In genomic region chrX:155318005-155318404, GRCm38 (mm10) we compare ENCODE assay signal across 9 mouse cellular contexts. TPM values are rescaled to one million over a fixed set of nuclear protein-coding genes. Genes with fewer than 3 reads are reported as not detected.
DNase-seq lines count a peak whose midpoint lies in the region; ATAC-seq lines count a peak whose summit lies in the region.
"Had no signal": no experiment of that assay in that cellular context is flagged by ENCODE, and none has a peak within 500 bp of the region (broad histone marks: within the 10 kb centered on the region; RNA-seq: fewer than 3 reads in every experiment).

No protein-coding gene starts in this region.

- no peaks in the 10 kb centered on the region for H3K27me3 ChIP-seq in heart, embryonic 11.5 days (ENCODE audit: control insufficient read depth, insufficient read depth, low read length)
- H3K27me3 ChIP-seq in midbrain, embryonic 14.5 days (ENCODE audit: control insufficient read depth, insufficient read depth, low read length): no peaks in the 10 kb centered on the region
- H3K27me3 ChIP-seq: liver, embryonic 15.5 days had no signal

- no peaks in the 10 kb centered on the region for H3K36me3 ChIP-seq in heart, embryonic 11.5 days (ENCODE audit: control insufficient read depth, insufficient read depth, low read length)
- H3K36me3 ChIP-seq in midbrain, embryonic 14.5 days (ENCODE audit: control insufficient read depth, insufficient read depth, low read length): no peaks in the 10 kb centered on the region
- H3K36me3 ChIP-seq: liver, embryonic 15.5 days had no signal

- H3K4me3 ChIP-seq in heart, embryonic 11.5 days (ENCODE audit: low read depth, low read length): no peak overlapping the region
- H3K4me3 ChIP-seq in midbrain, embryonic 14.5 days (replicated peaks; ENCODE audit: low read depth, low read length): no peak overlapping the region
- H3K4me3 ChIP-seq: liver, embryonic 15.5 days had no signal

- peak; percentile 26 to 56 for DNase-seq in heart, postnatal 10 days
- peak; percentile 55 for DNase-seq in 416B (ENCODE audit: low read depth)
- peak; percentile 50 for DNase-seq in MEL-GATA-1-ER (ENCODE audit: extremely low read depth, low read depth)
- peak; percentile 76 for DNase-seq in embryo, embryonic 10 days (ENCODE audit: low spot score)
- peak; percentile 76 for DNase-seq in midbrain, embryonic 14.5 days
- DNase-seq in urinary bladder, postnatal 25 days (ENCODE audit: low spot score): no peak

- no peaks in the 10 kb centered on the region for H3K4me1 ChIP-seq in heart, embryonic 11.5 days (ENCODE audit: control insufficient read depth, insufficient read depth, low read length)
- H3K4me1 ChIP-seq in midbrain, embryonic 14.5 days (ENCODE audit: control insufficient read depth, insufficient read depth, low read length): no peaks in the 10 kb centered on the region
- H3K4me1 ChIP-seq: liver, embryonic 15.5 days had no signal

- 45% methylated on average over 4 of the region's 4 CpGs for WGBS in heart, embryonic 11.5 days (ENCODE audit: insufficient replicate concordance)
- WGBS in midbrain, embryonic 14.5 days: 43% methylated on average over 4 of the region's 4 CpGs

- intact Hi-C loops in heart, postnatal 10 days (cut with DNase I): loop anchor here (1.0 kb wide), 1 partner anchor 172 kb away; no protein-coding TSS in a partner anchor

- no peaks in the 10 kb centered on the region for H3K9me3 ChIP-seq in heart, embryonic 11.5 days (replicated peaks; ENCODE audit: control insufficient read depth, low read length)
- H3K9me3 ChIP-seq in midbrain, embryonic 14.5 days (ENCODE audit: control insufficient read depth, low read length): no peaks in the 10 kb centered on the region
- H3K9me3 ChIP-seq: liver, embryonic 15.5 days had no signal

- no peak for ATAC-seq in heart, embryonic 11.5 days (replicated peaks; ENCODE audit: insufficient number of reproducible peaks, low FRiP score, low TSS enrichment)
- peak; percentile 71 for ATAC-seq in inflammation-experienced regulatory T-cells, adult 6 months
- ATAC-seq in midbrain, embryonic 14.5 days (ENCODE audit: low FRiP score, low TSS enrichment): no peak

- no peak overlapping the region for H3K27ac ChIP-seq in heart, embryonic 11.5 days (ENCODE audit: low read depth, low read length)
- H3K27ac ChIP-seq in midbrain, embryonic 14.5 days (replicated peaks; ENCODE audit: low read depth, low read length): no peak overlapping the region
- H3K27ac ChIP-seq: liver, embryonic 15.5 days had no signal

- H3K4me2 ChIP-seq in heart, embryonic 11.5 days: no peak overlapping the region
- no peak overlapping the region for H3K4me2 ChIP-seq in midbrain, embryonic 14.5 days (ENCODE audit: low read length)
- H3K4me2 ChIP-seq: liver, embryonic 15.5 days had no signal

- no peak overlapping the region for H3K9ac ChIP-seq in heart, embryonic 11.5 days (ENCODE audit: low read depth, low read length)
- no peak overlapping the region for H3K9ac ChIP-seq in midbrain, embryonic 14.5 days (replicated peaks; ENCODE audit: low read length)
- H3K9ac ChIP-seq: liver, embryonic 15.5 days had no signal

RNA-seq across cellular contexts. Expression of gene Prdx4, which starts 22.5 kb away (rescaled TPM):
- total RNA-seq in heart, postnatal 10 days (2021): 10 to 100 TPM; 55.5 to 63.2 TPM
- 273 and 288 TPM in 2 replicates for polyA plus RNA-seq in heart, embryonic 11.5 days (2014; fragmentation: Nextera tagmentation; extraction: Ambion mirVana)
- polyA plus RNA-seq in inflammation-experienced regulatory T-cells, adult 6 months (2017; shearing (Covaris generic)): 10 to 100 TPM; 36.4 to 76.0 (median 40.0) TPM
- 89.1 and 105 TPM in 2 replicates for polyA plus RNA-seq in midbrain, embryonic 14.5 days (2014; fragmentation: Nextera tagmentation; extraction: Ambion mirVana)

RNA-seq across cellular contexts. Expression of gene Acot9, which starts 55.8 kb away (rescaled TPM):
- 10 to 100 TPM; 41.0 to 42.5 TPM for total RNA-seq in heart, postnatal 10 days (2021)
- polyA plus RNA-seq in heart, embryonic 11.5 days (2014; fragmentation: Nextera tagmentation; extraction: Ambion mirVana): 33.1 and 42.0 TPM in 2 replicates
- polyA plus RNA-seq in inflammation-experienced regulatory T-cells, adult 6 months (2017; shearing (Covaris generic)): 100 to 1,000 TPM in 1 of 3 experiments, 10 to 100 TPM in 2; 78.8 to 118 (median 84.3) TPM
- 48.0 and 49.9 TPM in 2 replicates for polyA plus RNA-seq in midbrain, embryonic 14.5 days (2014; fragmentation: Nextera tagmentation; extraction: Ambion mirVana)
